Mouse (Mus musculus): ENCODE data around the gene Cbx7. TPM values are rescaled to one million over a fixed set of nuclear protein-coding genes. Genes with fewer than 3 reads are reported as not detected.

The Cbx7 gene
- polyA plus RNA-seq, 1 experiment from 2014 or later: 4.7 TPM

DNA sequence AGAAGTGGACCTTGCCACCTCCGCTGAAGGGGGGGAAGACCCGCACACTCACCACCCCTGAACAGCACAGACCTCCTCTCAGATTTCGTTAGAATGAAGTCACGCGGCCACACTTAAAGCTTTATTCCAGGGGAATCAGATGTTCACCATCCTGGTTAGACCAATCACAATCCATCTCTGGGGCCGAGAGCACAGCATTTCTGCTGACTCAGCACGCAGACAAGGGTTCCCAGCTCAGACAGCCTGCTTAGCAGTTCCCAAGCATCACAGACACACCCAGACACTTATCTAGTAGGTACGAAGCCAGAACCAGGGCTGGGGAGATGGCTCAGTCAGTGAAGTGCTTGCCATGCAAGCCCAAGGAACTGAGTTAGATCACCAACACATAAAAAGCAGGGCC is 15.3 kb upstream of the Cbx7 start:
- H3K4me2 ChIP-seq (ENCODE audit: low read length): no peak overlapping the region
- H3K27me3 ChIP-seq (replicated peaks; ENCODE audit: control insufficient read depth, insufficient read depth, low read length): no peaks in the 10 kb centered on the region
- H3K36me3 ChIP-seq (ENCODE audit: control insufficient read depth, insufficient read depth, low read length): no peaks in the 10 kb centered on the region
- no peak for ATAC-seq
- H3K27ac ChIP-seq (ENCODE audit: low read depth, low read length): no peak overlapping the region
- no peaks in the 10 kb centered on the region for H3K4me1 ChIP-seq (ENCODE audit: control insufficient read depth, insufficient read depth, low read depth, low read length)
- no peak overlapping the region for H3K9ac ChIP-seq (ENCODE audit: low read depth, low read length)
- H3K4me3 ChIP-seq (ENCODE audit: low read length): no peak overlapping the region
- WGBS: 70% methylated on average over 8 of the region's 8 CpGs
- H3K9me3 ChIP-seq (ENCODE audit: control insufficient read depth, low read length): no peaks in the 10 kb centered on the region

DNA sequence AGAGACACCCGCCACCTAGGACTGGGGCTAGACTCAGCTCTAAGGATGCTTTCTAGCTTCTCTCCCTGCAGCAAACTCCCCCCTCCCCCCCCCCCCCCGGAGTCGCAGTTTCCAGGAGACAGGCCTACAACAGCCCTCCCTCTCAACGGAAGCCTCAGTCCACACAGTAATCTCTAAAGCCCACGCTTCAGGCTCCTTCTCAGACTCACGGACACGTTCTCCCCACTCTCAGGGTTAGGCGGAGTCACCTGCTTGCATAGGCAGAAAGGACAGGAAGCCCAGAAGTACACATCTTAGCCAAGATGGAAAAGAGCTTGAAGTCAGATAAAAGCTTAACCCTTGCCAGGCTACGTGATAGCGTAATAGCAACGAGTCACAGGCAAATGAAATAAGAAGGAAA is 14.6 kb upstream of the Cbx7 start:
- ATAC-seq: no peak
- no peak overlapping the region for H3K27ac ChIP-seq (ENCODE audit: low read depth, low read length)
- no peak overlapping the region for H3K4me3 ChIP-seq (ENCODE audit: low read length)
- H3K9me3 ChIP-seq (ENCODE audit: control insufficient read depth, low read length): no peaks in the 10 kb centered on the region
- no peaks in the 10 kb centered on the region for H3K36me3 ChIP-seq (ENCODE audit: control insufficient read depth, insufficient read depth, low read length)
- 68% methylated on average over 11 of the region's 11 CpGs for WGBS
- H3K27me3 ChIP-seq (replicated peaks; ENCODE audit: control insufficient read depth, insufficient read depth, low read length): no peaks in the 10 kb centered on the region
- no peak overlapping the region for H3K9ac ChIP-seq (ENCODE audit: low read depth, low read length)
- H3K4me1 ChIP-seq (ENCODE audit: control insufficient read depth, insufficient read depth, low read depth, low read length): no peaks in the 10 kb centered on the region
- H3K4me2 ChIP-seq (ENCODE audit: low read length): no peak overlapping the region

DNA sequence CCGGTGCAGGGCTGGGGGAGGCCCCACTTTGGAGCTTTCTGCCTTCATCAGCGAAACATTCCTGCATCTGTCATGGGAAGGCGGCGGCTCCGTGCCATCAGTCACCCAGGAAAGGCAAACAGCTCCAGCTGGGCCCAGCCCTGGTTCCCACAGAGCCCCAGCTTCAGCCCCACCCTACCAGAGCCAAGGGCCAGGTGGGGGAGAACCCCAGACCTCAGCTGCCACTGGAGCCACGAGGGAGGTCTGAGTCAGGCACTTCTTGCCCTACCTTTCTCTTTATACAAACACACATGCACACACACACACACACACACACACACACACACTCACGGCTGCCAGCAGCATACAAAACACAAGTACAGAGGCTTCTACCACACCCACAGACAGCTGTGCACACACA is 13.2 kb upstream of the Cbx7 start:
- H3K9ac ChIP-seq (ENCODE audit: low read depth, low read length): no peak overlapping the region

DNA sequence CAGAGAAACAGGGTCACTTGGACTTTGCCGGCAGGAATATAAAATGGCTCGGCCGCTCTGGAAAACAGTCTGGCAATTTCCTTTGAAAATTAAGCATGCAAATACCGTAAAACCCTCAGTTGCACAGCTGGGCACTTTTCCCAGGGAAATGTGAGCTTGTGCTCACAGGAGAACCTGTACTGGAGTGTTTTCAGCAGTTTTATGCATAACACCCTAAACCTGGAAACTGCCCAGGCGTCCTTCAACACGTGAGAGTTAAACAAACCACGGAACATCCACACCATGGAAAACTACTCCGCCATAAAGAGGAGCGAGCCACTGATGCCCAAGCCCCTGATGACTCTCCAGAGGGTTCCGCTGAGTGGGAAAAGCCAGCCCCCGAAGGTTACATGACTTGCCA is 9.8 kb upstream of the Cbx7 start:
- Histone ChIP-seq H3K4me3 (ENCODE audit: low read length) (no peak overlapping the region), H3K4me1 (ENCODE audit: control insufficient read depth, insufficient read depth, low read depth, low read length) (no peaks in the 10 kb centered on the region), H3K36me3 (ENCODE audit: control insufficient read depth, insufficient read depth, low read length) (no peaks in the 10 kb centered on the region), H3K27ac (ENCODE audit: low read depth, low read length) (no peak overlapping the region), H3K9me3 (ENCODE audit: control insufficient read depth, low read length) (no peaks in the 10 kb centered on the region), H3K9ac (ENCODE audit: low read depth, low read length) (no peak overlapping the region), H3K27me3 (replicated peaks; ENCODE audit: control insufficient read depth, insufficient read depth, low read length) (no peaks in the 10 kb centered on the region), H3K4me2 (ENCODE audit: low read length) (no peak overlapping the region)
- no peak for ATAC-seq
- 73% methylated on average over 11 of the region's 11 CpGs for WGBS

More for the DNA sequence above, 13.2 kb upstream of the Cbx7 start:
- no peaks in the 10 kb centered on the region for H3K27me3 ChIP-seq (replicated peaks; ENCODE audit: control insufficient read depth, insufficient read depth, low read length)
- no peaks in the 10 kb centered on the region for H3K36me3 ChIP-seq (ENCODE audit: control insufficient read depth, insufficient read depth, low read length)
- no peak overlapping the region for H3K4me3 ChIP-seq (ENCODE audit: low read length)
- no peak overlapping the region for H3K27ac ChIP-seq (ENCODE audit: low read depth, low read length)
- ATAC-seq: no peak
- H3K9me3 ChIP-seq (ENCODE audit: control insufficient read depth, low read length): no peaks in the 10 kb centered on the region
- H3K4me2 ChIP-seq (ENCODE audit: low read length): no peak overlapping the region
- H3K4me1 ChIP-seq (ENCODE audit: control insufficient read depth, insufficient read depth, low read depth, low read length): no peaks in the 10 kb centered on the region
- 41% methylated on average over 7 of the region's 7 CpGs for WGBS

DNA sequence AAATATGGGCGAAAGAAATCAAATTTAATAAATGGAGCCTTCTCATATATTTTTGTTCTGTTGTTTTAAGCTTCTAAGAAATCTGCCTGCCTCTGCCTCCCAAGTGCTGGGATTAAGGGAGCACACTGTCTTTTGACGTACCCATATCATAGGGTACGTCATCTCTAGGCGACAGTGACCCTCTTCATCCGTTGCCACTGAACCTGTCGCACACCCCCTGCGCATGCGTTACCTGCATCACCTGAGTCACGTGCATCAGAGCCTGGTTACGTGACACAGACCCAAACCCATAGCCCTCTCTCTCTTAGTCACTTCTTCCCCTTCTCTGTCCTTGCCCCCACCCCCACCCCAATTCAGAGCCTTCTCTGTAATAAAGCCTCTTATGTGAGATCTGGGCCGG is 1.3 kb upstream of the Cbx7 start:
- WGBS: 97% methylated on average over 11 of the region's 11 CpGs
- H3K4me2 ChIP-seq (ENCODE audit: low read length): no peak overlapping the region
- ATAC-seq: no peak
- no peaks in the 10 kb centered on the region for H3K36me3 ChIP-seq (ENCODE audit: control insufficient read depth, insufficient read depth, low read length)
- no peak overlapping the region for H3K9ac ChIP-seq (ENCODE audit: low read depth, low read length)
- no peaks in the 10 kb centered on the region for H3K4me1 ChIP-seq (ENCODE audit: control insufficient read depth, insufficient read depth, low read depth, low read length)
- no peaks in the 10 kb centered on the region for H3K27me3 ChIP-seq (replicated peaks; ENCODE audit: control insufficient read depth, insufficient read depth, low read length)
- H3K9me3 ChIP-seq (ENCODE audit: control insufficient read depth, low read length): no peaks in the 10 kb centered on the region
- H3K4me3 ChIP-seq (ENCODE audit: low read length): no peak overlapping the region
- H3K27ac ChIP-seq (ENCODE audit: low read depth, low read length): no peak overlapping the region

DNA sequence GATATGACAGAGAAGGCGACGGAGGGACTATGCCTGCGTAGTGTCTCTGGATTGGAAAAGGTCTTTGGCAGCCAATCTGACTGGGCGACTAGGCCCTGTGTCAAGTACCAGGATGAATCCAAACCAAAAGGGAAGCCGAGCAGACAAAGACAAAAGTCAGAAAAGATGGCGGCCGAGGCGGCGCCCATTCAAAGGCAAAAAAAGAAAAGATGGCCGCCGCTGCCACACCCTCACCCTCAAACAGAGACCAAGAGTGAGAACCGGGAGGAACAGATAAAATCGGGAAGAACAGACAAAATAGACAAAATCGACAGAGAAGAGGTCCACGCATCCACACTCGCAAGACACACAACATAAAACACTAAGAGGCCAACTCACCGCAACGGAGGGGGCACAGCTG is 428 bp downstream of the Cbx7 start:
- 97% methylated on average over 18 of the region's 18 CpGs for WGBS
- H3K4me2 ChIP-seq (ENCODE audit: low read length): no peak overlapping the region
- no peak overlapping the region for H3K9ac ChIP-seq (ENCODE audit: low read depth, low read length)
- H3K4me3 ChIP-seq (ENCODE audit: low read length): no peak overlapping the region
- H3K27ac ChIP-seq (ENCODE audit: low read depth, low read length): no peak overlapping the region
- no peak for ATAC-seq
- no peaks in the 10 kb centered on the region for H3K27me3 ChIP-seq (replicated peaks; ENCODE audit: control insufficient read depth, insufficient read depth, low read length)
- H3K9me3 ChIP-seq (ENCODE audit: control insufficient read depth, low read length): no peaks in the 10 kb centered on the region
- H3K36me3 ChIP-seq (ENCODE audit: control insufficient read depth, insufficient read depth, low read length): no peaks in the 10 kb centered on the region
- H3K4me1 ChIP-seq (ENCODE audit: control insufficient read depth, insufficient read depth, low read depth, low read length): no peaks in the 10 kb centered on the region

DNA sequence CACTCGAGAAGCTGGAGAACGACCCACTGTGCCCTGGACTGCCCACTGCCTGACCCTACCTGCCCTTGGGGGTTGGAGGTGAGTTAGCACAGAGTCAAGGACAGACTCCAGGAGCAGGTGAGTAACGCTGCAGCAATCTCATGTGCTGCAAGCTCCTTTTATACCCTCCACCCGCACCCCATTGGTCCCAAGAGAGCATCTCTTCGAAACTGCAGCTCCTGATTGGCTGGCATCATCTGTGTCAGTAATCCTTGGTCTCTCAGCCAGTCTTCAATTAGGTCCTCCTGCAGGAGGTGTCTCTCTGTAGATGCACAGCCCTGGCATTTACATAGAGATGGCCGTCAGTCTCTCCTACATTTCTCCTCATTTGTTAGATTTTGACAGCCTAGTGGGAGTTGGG is 3.6 kb downstream of the Cbx7 start:
- Histone ChIP-seq H3K4me2 (ENCODE audit: low read length) (no peak overlapping the region), H3K36me3 (ENCODE audit: control insufficient read depth, insufficient read depth, low read length) (no peaks in the 10 kb centered on the region), H3K4me3 (ENCODE audit: low read length) (no peak overlapping the region), H3K9ac (ENCODE audit: low read depth, low read length) (no peak overlapping the region), H3K27me3 (replicated peaks; ENCODE audit: control insufficient read depth, insufficient read depth, low read length) (no peaks in the 10 kb centered on the region), H3K4me1 (ENCODE audit: control insufficient read depth, insufficient read depth, low read depth, low read length) (no peaks in the 10 kb centered on the region), H3K27ac (ENCODE audit: low read depth, low read length) (no peak overlapping the region), H3K9me3 (ENCODE audit: control insufficient read depth, low read length) (no peaks in the 10 kb centered on the region)
- 85% methylated on average over 6 of the region's 6 CpGs for WGBS
- no peak for ATAC-seq

DNA sequence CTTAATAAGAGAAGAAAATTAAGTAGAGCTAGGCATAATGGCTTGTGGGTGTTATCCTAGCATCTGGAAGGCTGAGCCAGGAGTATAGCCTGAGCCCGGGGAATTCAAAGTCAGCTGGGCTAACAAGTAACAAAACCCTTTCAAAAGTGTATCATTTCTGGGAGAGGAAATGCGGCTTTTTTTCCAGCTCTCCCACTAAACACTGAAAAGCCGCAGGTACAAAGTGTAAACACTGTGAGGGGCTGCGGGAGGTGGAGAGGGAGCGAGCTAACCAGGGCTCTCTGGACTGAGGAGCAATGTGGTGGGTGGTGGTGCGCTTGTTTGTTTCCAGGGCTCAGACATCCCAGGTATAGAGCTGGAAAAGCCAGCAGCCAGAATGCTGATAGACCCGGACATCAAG is 6.5 kb downstream of the Cbx7 start:
- Histone ChIP-seq H3K4me1 (ENCODE audit: control insufficient read depth, insufficient read depth, low read depth, low read length) (no peaks in the 10 kb centered on the region), H3K9ac (ENCODE audit: low read depth, low read length) (no peak overlapping the region), H3K9me3 (ENCODE audit: control insufficient read depth, low read length) (no peaks in the 10 kb centered on the region), H3K27ac (ENCODE audit: low read depth, low read length) (no peak overlapping the region), H3K4me3 (ENCODE audit: low read length) (no peak overlapping the region), H3K27me3 (replicated peaks; ENCODE audit: control insufficient read depth, insufficient read depth, low read length) (no peaks in the 10 kb centered on the region), H3K36me3 (ENCODE audit: control insufficient read depth, insufficient read depth, low read length) (no peaks in the 10 kb centered on the region), H3K4me2 (ENCODE audit: low read length) (no peak overlapping the region)
- no peak for ATAC-seq
- 95% methylated on average over 7 of the region's 7 CpGs for WGBS

DNA sequence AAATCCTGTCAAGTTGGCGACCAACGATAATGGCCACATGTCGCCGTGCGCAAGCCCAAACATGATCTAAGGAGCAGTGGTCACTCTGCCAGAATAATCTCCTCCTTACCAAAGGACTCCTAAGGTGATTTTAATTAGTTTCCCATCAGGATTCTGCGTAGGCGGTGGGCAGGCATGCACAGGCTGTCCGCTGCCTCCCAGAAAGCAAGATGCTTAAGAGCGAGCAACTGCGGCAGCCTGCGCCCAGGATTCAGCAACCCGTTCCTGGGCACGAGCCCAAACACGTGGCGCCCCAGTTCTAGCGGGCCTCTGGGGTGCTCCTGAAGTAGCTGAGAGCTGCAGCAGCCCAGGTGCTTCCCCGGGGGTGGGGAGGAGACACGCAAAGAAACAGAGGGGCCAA is 8.3 kb downstream of the Cbx7 start:
- Histone ChIP-seq H3K27ac (ENCODE audit: low read depth, low read length) (no peak overlapping the region), H3K9me3 (ENCODE audit: control insufficient read depth, low read length) (no peaks in the 10 kb centered on the region), H3K36me3 (ENCODE audit: control insufficient read depth, insufficient read depth, low read length) (no peaks in the 10 kb centered on the region), H3K4me2 (ENCODE audit: low read length) (no peak overlapping the region), H3K27me3 (replicated peaks; ENCODE audit: control insufficient read depth, insufficient read depth, low read length) (no peaks in the 10 kb centered on the region), H3K4me1 (ENCODE audit: control insufficient read depth, insufficient read depth, low read depth, low read length) (no peaks in the 10 kb centered on the region), H3K4me3 (ENCODE audit: low read length) (no peak overlapping the region), H3K9ac (ENCODE audit: low read depth, low read length) (no peak overlapping the region)
- no peak for ATAC-seq
- 73% methylated on average over 18 of the region's 18 CpGs for WGBS

DNA sequence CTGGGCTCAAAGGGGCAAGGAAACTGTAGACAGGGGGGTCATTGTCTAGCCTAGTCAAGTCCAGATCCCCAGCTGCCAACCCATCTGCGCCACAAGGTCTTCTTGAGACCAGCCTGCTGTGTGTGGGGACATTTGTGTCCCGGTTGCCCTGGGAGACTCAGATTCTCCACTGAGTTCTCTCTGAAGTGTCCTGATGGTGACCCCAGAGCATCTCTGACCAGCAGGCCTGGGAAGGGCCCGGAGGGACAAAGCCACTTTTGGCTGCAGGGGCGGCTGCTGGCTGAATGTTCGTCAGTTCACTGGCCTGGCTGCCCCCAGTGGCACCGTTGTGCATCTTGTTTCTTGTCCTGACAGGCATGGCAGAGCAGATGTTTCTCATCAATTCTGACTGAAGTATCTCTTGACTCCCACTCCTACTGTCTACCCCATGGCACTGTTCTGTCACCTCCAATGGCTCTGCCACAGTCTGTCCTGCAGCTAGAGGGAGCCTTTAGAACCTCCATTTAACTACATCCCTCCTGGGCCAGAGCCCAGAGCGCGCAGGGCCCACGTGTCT is 9.5 kb downstream of the Cbx7 start:
- Histone ChIP-seq H3K9ac (ENCODE audit: low read depth, low read length) (no peak overlapping the region), H3K27me3 (replicated peaks; ENCODE audit: control insufficient read depth, insufficient read depth, low read length) (no peaks in the 10 kb centered on the region), H3K9me3 (ENCODE audit: control insufficient read depth, low read length) (no peaks in the 10 kb centered on the region), H3K4me3 (ENCODE audit: low read length) (no peak overlapping the region), H3K4me1 (ENCODE audit: control insufficient read depth, insufficient read depth, low read depth, low read length) (no peaks in the 10 kb centered on the region), H3K27ac (ENCODE audit: low read depth, low read length) (no peak overlapping the region), H3K4me2 (ENCODE audit: low read length) (no peak overlapping the region), H3K36me3 (ENCODE audit: control insufficient read depth, insufficient read depth, low read length) (no peaks in the 10 kb centered on the region)
- ATAC-seq: no peak
- WGBS: 46% methylated on average over 9 of the region's 9 CpGs
